Mouse (Mus musculus) G1E (cell line): ENCODE results near the gene Triobp. TPM values are rescaled to one million over a fixed set of nuclear protein-coding genes. Genes with fewer than 3 reads are reported as not detected.

ENCODE experiments used
- ATAC-seq: 2 replicates; pipeline ENCODE4 v1.8.0; 2016; ENCODE audit warnings: mild to moderate bottlenecking; ENCODE audit not compliant: insufficient number of reproducible peaks, poor library complexity, low FRiP score, severe bottlenecking; ENCODE audit errors: extremely low read depth
- DNase-seq: peaks from one replicate; pipeline ENCODE4 v3.0.0; 2012; ENCODE audit warnings: low spot score
- H3K27me3 ChIP-seq: 2 replicates; pipeline ENCODE4 v1.6.1; 2012; ENCODE audit warnings: mild to moderate bottlenecking, low read length, inconsistent platforms; ENCODE audit not compliant: insufficient read depth
- H3K36me3 ChIP-seq: replicated peaks from 2 replicates; pipeline ENCODE3; 2012; ENCODE audit warnings: mild to moderate bottlenecking, inconsistent platforms
- H3K4me1 ChIP-seq: 2 replicates; pipeline ENCODE4 v1.6.1; 2012; ENCODE audit warnings: low read depth, low read length, inconsistent platforms, mixed read lengths; ENCODE audit not compliant: insufficient read depth
- H3K4me3 ChIP-seq: 2 replicates; pipeline ENCODE4 v1.5.1; 2012; ENCODE audit warnings: low read depth, mild to moderate bottlenecking, inconsistent platforms, low read length, moderate library complexity, mixed read lengths
- H3K9me3 ChIP-seq: replicated peaks from 2 replicates; pipeline ENCODE4 v1.6.1; 2012; ENCODE audit warnings: inconsistent platforms
- CTCF ChIP-seq: IDR thresholded peaks from 2 replicates; pipeline ENCODE4 v1.5.1; 2012; ENCODE audit warnings: low read depth, low read length, inconsistent platforms, mixed read lengths
- GATA1 ChIP-seq: IDR thresholded peaks from 2 replicates; pipeline ENCODE4 v1.6.1; 2012; ENCODE audit warnings: borderline replicate concordance, low read length, inconsistent platforms, mixed read lengths
- GATA2 ChIP-seq: IDR thresholded peaks from 2 replicates; pipeline ENCODE4 v1.6.1; 2012; ENCODE audit warnings: low read depth, low read length, inconsistent platforms, borderline replicate concordance
- POLR2AphosphoS5 ChIP-seq: IDR thresholded peaks from 2 replicates; pipeline ENCODE4 v1.6.1; 2012; ENCODE audit warnings: low read depth, low read length, inconsistent platforms; ENCODE audit not compliant: insufficient replicate concordance
- TAL1 ChIP-seq: conservative IDR thresholded peaks from 2 replicates; pipeline ENCODE4 v1.6.1; 2012; ENCODE audit warnings: low read depth, low read length, inconsistent platforms, mixed read lengths
- polyA plus RNA-seq: library from polyadenylated mRNA; stranded (reverse); fragments of >175 nt; gene quantifications from 2 replicates; pipeline ENCODE4 v1.2.3, GENCODE M21; 2012
- total RNA-seq, 2 experiments: library from RNA; stranded (forward) in 1 of 2; stranded (reverse) in 1 of 2; fragments of 200-1000 nt in 1 of 2; fragments of >200 nt in 1 of 2; fragmentation: Nextera tagmentation in 1 of 2; gene quantifications; 2 replicates each; pipeline ENCODE4 v1.2.3; 2014 to 2017

Triobp gene
- total and polyA plus RNA-seq, 3 experiments = 24.4 to 67.0 (median 42.5) TPM

DNA sequence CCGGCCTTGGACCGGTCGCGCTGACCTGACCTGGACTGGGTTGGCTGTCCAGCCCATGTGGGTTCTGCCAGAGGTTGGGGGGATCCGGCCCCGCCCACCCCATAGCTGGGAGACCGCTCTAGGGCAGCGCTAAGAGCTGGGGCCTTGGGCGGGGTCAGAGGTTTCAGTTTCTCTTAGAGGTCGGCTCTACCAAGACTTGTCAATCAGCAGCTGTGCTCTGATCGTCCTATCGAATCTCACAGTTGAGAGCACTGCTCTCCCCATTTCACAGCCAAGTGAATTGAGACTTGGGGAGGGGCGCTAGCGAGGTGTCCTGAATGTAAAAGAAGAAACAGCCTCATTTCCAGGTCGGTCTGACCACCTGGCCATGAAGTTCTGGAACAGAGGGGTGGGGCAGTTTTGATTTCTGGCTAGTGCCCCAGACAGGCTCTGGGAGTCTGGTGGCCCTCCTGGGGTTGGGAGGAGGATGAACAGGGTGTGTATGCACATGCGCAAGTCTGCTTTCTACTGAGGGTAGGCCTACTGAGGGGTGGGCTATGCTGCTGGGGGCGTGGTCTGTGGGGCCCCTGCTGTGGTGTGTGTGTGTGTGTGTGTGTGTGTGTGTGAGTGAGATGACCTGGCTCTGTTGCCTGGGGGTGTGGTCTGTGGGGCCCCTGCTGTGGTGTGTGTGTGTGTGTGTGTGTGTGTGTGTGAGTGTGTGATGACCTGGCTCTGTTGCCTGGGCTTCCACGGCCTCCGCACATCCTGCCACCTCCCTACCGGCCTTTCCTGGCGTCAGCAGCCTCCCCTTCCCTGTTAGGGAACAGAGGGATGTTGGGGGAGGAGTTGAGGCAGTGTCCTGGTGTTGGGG lies 36.1 kb downstream of the Triobp start:
- TF ChIP-seq GATA1 (no peak), GATA2 (no peak), POLR2AphosphoS5 (no peak), CTCF (no peak), TAL1 (no peak)
- peak overlapping the region; percentile 96 for H3K4me3 ChIP-seq
- peaks cover 10% of the 10 kb centered on the region; the same call in 1 of the 2 replicates for H3K27me3 ChIP-seq
- no peaks in the 10 kb centered on the region for H3K9me3 ChIP-seq
- DNase-seq (peak; percentile 70), ATAC-seq (peak; percentile 57)
- H3K4me1 ChIP-seq = peaks cover 48% of the 10 kb centered on the region
- H3K36me3 ChIP-seq = peaks cover 43% of the 10 kb centered on the region

DNA sequence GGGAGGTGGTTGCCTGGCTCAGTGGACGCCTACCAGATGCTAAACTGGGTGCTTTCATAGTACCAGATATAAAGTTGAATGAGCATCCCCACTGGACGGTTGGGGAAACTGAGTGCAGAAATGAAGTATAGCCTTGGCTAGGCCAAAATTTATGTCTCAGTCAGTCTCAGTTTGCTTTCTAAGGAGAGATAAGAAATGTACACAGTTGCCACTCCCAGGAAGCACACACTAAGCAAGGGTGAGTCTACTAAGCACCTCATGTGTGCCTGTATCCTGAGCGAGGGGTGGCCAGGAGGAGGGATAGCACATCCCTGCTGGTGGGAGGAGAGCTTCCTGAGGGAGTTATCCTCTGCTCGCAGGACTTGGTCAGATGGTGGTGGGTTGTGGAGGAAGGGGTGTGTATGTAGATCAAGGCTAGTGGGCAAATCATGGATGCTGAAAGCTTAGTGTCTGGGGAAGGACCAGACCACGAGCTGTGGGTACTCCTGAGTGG lies 36.8 kb downstream of the Triobp start:
- peak overlapping the region; percentile 96 for H3K4me3 ChIP-seq
- ATAC-seq (no peak), DNase-seq (no peak)
- peaks cover 41% of the 10 kb centered on the region for H3K4me1 ChIP-seq
- TF ChIP-seq GATA1 (no peak), POLR2AphosphoS5 (no peak), GATA2 (no peak), TAL1 (no peak), CTCF (no peak)
- H3K27me3 ChIP-seq = peaks cover 8% of the 10 kb centered on the region; the same call in 1 of the 2 replicates
- H3K36me3 ChIP-seq = peaks cover 50% of the 10 kb centered on the region
- H3K9me3 ChIP-seq = no peaks in the 10 kb centered on the region

DNA sequence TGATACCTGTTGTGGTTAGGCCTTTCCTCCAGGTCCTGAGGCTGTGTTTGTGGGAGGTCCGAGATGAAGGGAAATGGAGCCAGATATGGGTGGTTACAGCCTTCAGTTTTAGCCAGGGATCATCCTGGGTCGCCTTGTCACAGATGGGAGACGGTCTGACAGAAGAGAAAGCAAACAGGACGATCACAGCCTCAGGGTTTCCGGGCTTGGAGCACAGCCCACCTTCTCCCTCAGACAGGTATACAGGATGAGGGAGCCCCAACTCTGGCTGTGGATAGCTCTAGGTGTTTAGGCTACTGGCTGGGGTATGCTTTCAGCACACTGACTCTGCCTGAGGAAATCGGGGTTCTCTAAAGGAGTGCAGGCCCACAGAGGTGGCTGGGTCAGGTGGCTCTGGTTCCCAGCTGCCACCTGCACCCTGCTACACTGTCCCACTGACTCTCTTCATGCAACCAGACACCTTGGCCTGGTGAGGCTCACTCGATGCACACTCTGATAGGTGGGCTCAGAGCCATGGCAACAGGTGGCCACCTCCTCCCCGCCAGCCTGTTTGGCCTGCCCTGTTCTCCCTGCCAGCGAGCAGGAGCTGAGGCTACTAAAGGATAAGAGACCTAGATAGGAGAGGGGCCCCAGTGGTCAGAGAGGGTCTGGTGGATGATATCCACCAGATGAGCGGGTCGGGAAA lies 39.2 kb downstream of the Triobp start:
- ATAC-seq (no peak), DNase-seq (no peak)
- no peaks in the 10 kb centered on the region for H3K27me3 ChIP-seq
- peaks cover 37% of the 10 kb centered on the region for H3K4me1 ChIP-seq
- peaks cover 73% of the 10 kb centered on the region for H3K36me3 ChIP-seq
- no peak for TF ChIP-seq POLR2AphosphoS5
- no peak for TF ChIP-seq GATA2
- TF ChIP-seq TAL1 = no peak
- TF ChIP-seq CTCF = no peak
- TF ChIP-seq GATA1 = no peak
- H3K9me3 ChIP-seq = no peaks in the 10 kb centered on the region
- H3K4me3 ChIP-seq = no peak overlapping the region

GRCm38 (mm10) chr15:78988499-78988971 lies 41.0 kb downstream of the Triobp start:
- H3K27me3 ChIP-seq = no peaks in the 10 kb centered on the region
- H3K4me1 ChIP-seq = peaks cover 25% of the 10 kb centered on the region
- ATAC-seq (no peak), DNase-seq (no peak)
- TF ChIP-seq GATA2 = no peak
- TF ChIP-seq CTCF = no peak
- TF ChIP-seq TAL1 = no peak
- TF ChIP-seq GATA1 = no peak
- no peak for TF ChIP-seq POLR2AphosphoS5
- H3K36me3 ChIP-seq = peaks cover 92% of the 10 kb centered on the region
- H3K4me3 ChIP-seq = no peak overlapping the region
- H3K9me3 ChIP-seq = no peaks in the 10 kb centered on the region

DNA sequence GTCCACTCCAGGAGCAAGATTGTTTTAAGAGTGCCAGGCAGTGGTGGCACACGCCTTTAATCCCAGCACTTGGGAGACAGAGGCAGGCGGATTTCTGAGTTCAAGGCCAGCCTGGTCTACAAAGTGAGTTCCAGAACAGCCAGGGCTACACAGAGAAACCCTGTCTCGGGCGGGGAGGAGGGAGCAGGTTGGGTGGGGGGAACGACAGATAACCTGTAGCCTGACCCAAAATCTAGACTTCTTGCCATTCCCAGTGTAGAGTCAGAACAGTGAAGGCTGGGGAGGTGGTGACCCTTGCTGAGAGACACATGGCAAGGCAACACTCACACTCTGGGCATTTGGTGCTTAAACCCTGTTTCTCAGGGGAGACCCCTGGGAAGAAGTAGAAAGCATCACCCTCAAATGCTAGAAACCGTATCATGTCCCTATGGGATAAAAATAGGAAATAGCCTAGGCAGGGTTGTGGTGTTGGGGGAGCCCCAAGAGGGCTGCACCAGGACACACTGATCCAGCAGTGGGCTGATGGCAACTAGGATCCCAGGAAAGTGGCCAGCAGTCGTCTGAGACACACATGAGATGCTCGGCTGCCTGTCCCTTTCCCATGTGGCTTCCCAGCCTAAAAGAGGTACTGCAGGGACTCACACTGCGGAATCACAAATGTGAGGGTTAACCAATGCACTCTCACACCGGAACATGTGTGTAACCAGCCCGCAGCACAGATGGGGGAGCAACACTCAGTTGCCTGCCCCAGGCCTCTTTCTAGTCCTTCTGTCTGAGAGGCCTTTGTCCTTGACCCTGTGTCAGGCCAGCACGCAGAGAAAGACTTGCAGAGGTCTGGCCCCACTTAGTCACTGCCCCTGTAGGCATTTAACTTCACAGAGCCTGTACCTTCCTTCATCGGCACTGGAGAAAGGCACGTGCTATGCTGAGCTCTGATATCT lies 41.9 kb downstream of the Triobp start:
- TF ChIP-seq GATA2 = no peak
- TF ChIP-seq CTCF = no peak
- no peak for TF ChIP-seq GATA1
- no peak for TF ChIP-seq TAL1
- TF ChIP-seq POLR2AphosphoS5 = no peak
- DNase-seq (no peak), ATAC-seq (no peak)
- Histone ChIP-seq H3K4me3 (no peak overlapping the region), H3K4me1 (peaks cover 16% of the 10 kb centered on the region), H3K36me3 (peaks cover 99% of the 10 kb centered on the region), H3K27me3 (no peaks in the 10 kb centered on the region), H3K9me3 (no peaks in the 10 kb centered on the region)

DNA sequence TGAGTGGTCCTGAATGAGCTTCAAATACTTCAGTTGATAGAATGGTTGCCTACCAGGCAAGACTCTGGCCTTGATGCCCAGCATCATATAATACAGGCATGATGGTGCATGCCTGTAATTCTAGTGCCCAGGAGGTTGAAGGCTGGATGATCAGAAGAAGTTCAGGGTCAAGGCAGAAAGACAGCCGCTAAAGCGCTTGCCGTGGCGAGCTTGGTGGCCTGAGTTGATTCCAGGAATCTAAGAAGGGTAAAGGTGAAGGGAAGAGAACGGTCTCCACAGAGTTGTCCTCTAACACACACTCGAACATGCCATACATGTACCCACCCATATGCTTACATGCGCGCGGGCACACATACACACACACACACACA lies 42.6 kb downstream of the Triobp start:
- TF ChIP-seq GATA1 (no peak), TAL1 (no peak), POLR2AphosphoS5 (no peak), CTCF (no peak), GATA2 (no peak)
- Histone ChIP-seq H3K4me1 (peaks cover 10% of the 10 kb centered on the region; the same call in 1 of the 2 replicates), H3K9me3 (no peaks in the 10 kb centered on the region), H3K36me3 (peaks cover 100% of the 10 kb centered on the region), H3K27me3 (no peaks in the 10 kb centered on the region), H3K4me3 (no peak overlapping the region)
- ATAC-seq (no peak), DNase-seq (no peak)
